Mouse (Mus musculus) liver, adult 2 months (tissue): ENCODE data around the gene Dmbt1.

Experiments used
- CTCF ChIP-seq: fragments of 200-500 bp; IDR thresholded peaks from 2 replicates; pipeline ENCODE4 v1.5.1; 2011; ENCODE audit warnings: low read depth, low read length, control low read depth
- POLR2A ChIP-seq: fragments of 200-500 bp; IDR thresholded peaks from 2 replicates; pipeline ENCODE4 v1.6.1; 2011; ENCODE audit warnings: low read length, control low read depth; ENCODE audit not compliant: insufficient read depth; ENCODE audit errors: extremely low read depth

- no peak for TF ChIP-seq POLR2A
- no peak for TF ChIP-seq CTCF
Measured at GRCm38 (mm10) chr7:131001976-131002726, 29.7 kb upstream of the Dmbt1 start.
